Mouse (Mus musculus) cerebellum, adult 9-11 months (tissue): ENCODE measurements at regions not wholly inside any gene's neighbourhood (a gene's known extent, or its start where the extent isn't known, plus 50 kb on each side); places are given as distances from the start of the nearest gene placed in this dataset.
A peak's percentile ranks its signal among the peaks of the same experiment; 100 is the strongest.

Source experiments
- DNase-seq: peaks from one replicate; pipeline ENCODE4 v3.0.0; 2022

GRCm38 (mm10) chr1:51644399-51644798, 166.2 kb upstream of the Nabp1 start:
- peak; percentile 63 for DNase-seq

GRCm38 (mm10) chr1:51643640-51644039, 165.4 kb upstream of the Nabp1 start:
- no peak for DNase-seq

DNA sequence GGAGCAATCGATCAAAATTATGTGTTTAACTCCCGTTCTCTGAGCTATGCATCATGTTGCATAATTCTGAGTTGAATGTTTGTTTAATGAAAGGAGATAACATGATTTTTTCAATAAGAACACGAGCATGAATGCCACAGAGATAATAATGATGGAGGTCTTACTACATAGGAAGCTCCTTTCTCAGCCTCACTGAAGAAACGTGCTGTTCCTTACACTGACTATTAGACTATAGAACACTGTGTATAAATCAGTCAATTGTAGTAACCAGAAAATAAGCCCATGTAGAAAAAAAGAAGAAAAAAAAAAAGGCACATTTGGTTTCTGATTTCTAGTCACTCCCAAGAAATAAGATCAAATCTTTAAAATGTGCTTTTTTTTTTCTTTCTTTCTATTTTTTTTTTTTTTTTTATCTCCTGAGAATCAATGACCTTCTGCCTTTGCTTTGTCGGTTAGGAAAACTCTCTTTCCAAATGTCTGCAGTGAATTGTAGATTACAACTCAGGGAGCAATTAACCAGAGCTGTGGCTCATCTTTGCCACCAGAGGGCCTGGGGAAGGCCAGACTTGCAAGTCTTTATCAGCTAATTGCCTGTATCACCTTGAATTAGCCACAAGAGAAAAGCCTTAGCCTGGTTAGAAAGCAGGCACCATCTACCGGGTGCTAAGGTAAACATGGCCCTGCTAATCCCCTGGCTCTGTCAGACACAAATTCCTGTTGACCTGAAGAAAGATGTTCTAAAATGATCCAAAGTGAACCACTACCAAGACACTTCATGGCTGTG, 160.5 kb upstream of the Nabp1 start:
- no peak for DNase-seq

DNA sequence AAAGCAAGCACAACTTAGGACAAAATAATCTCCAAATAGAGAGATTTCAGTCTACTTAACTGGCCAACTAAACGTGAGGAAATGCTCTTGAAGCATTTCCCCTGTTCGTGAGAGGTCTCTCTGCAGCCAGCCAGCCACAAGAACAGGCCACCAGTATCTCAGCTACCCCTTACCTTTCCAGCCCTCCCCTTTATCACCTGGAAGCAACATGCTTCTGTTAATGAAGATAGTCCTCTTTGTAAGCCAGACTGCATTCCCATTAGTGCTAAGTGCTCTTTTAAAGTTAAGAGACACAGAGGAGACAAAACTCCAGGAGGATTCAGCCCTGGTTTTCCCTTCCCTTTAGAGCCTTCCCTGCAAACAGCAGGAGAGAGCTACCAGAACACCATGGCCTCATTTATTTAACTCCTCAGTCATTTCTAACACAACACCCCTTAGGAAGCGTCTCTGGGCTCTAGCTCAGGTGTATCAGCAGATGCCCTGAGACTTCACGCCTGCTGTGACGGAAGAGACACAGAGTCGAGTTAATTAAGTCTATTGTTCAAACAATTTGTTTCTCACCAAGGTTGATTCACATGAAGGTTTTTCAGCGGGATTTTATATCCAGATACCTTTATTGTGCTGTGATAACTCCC, 157.8 kb upstream of the Nabp1 start:
- DNase-seq, result peak; percentile 38

DNA sequence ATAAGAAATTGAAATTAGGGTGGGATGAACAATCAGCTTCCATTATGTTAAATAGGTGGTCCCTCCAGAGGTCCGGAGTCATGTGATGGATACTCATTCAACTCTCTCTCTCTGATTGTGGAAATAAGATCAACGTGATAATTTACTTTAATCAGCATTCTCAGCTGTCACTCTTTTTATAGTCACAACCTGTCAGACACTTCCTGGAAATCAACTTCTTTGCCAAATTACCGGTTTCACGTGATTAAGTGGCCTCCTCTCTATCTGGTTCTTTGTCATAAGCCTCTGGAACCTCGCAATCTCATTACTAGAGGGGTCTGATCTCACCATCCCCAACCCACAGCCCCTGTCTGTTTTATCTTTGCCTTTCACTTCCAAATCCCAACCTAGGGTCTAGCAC, 155.6 kb upstream of the Nabp1 start:
- no peak for DNase-seq

DNA sequence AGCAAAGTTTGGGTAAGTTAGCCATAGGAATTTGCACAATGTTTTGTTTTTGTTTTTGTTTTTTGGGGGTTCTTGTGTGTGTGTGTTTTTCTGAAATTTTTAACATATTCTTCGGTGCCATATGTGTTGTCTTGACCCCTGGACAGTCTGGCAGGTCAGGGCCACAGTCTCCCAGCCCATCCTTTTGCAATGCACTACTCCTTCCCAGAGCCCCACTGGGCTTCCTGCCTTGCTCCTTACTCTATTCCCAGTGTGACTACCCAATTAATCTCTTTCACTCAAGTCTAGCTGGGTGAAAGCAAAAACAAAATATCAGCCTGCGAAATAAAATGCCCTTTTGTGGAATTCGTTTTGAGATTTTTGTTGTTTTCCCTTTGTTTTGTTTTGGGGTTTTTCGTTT, 154.6 kb upstream of the Nabp1 start:
- no peak for DNase-seq

DNA sequence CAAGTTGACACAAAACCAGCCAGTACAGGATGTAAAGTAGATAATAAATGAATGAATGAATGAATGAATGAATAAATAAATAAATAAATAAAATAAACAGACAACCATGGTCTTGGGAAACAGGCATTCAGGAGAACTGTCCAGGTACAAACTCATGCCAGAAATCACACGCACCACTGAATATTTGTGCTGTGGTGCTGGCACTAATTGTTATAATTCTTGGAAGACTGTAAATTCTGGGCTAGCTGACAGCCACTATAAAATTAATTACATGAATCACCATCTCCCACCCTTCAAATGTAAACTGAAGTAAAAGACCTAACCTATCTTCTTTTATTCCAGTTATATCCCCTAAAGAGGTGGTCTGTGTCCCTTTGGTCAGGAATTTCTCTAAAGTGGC, 151.6 kb upstream of the Nabp1 start:
- no peak for DNase-seq

DNA sequence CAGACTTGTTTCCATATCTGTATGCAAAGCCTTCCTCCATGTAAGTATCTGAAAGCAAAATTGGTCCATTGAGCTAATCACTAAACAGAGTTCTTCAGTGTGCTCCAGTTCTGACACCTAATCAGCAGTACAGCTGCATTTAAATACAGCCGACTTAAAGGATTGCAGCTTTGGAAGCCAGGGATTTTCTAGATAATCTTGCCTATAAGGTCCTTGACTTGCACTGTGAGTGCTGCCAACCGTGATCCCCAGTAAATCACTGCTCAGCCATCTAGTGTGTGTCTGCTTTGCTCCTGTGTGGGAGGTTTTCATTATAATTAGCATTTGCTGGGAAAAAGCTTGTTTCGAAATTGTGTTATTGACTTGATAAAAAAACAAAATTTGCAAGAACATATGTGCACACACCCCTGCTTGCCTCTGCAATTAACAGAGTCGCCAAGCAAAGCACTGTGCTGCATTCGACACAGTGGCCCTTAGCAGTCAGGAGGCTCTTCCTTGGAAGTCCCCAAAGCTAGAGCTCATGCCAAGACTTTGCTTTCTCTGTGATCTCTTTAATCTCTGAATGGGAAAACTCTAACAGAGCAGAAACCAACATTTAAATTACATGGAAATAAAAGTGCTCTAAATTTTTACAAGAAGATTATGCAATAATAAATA, 150.0 kb upstream of the Nabp1 start:
- DNase-seq, result no peak

DNA sequence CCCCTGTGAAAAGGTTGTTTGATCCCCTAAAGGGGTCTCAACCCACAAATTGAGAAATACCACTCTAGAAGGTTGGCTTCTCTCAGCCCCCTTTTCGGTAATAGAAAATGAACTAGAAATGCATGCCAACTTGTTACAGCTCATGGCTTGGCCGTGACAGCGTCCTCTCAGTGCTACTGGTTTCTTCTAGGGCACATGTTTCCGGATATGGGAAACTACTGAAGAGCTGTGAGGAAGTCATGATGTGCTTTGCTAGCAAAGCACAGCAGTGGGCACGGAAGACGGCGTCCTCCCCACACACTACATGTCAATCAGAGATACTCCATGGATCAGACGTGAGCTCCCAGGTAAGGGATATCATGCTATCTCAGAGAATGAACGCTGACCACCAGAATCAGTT, 148.1 kb upstream of the Nabp1 start:
- no peak for DNase-seq

GRCm38 (mm10) chr1:51625079-51625478, 146.9 kb upstream of the Nabp1 start:
- DNase-seq, result no peak

DNA sequence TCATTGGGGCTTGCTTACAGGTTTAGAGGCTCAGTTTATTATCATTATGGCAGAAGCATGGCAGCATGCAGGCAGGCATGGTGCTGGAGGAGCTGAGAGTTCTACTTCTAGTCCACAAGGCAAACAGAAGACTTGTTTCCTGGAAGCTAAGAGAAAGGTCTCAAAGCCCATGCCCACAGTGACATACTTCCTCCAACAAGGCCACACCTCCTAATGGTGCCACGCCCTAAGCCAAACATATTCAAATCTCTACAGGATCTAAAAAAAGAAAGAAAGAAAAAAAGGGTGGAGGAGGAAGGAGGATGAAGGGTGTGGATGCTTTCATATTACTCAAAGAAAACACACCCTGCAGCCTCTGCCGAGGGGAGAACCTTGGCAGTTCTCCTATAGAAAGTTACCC, 146.3 kb upstream of the Nabp1 start:
- no peak for DNase-seq

DNA sequence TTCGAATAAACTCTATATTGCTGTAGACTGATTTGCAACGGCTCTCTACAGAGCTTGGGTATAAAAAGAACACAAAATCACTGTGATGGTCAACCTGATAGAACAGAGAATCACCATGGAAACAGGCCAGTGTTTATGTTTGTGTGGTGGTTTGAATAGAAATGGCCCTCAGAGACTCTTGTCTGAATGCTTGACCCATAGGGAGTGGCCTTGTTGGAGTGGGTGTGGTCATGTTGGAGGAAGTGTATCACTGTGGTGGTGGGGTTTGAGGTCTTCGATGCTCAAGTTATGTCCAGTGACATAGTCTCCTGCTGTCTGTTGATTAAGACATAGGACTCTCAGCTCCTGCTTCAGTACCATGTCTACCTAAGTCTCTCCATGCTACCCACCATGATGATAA, 144.8 kb upstream of the Nabp1 start:
- DNase-seq, result no peak

GRCm38 (mm10) chr1:51622181-51622862, 144.1 kb upstream of the Nabp1 start:
- DNase-seq, result no peak

DNA sequence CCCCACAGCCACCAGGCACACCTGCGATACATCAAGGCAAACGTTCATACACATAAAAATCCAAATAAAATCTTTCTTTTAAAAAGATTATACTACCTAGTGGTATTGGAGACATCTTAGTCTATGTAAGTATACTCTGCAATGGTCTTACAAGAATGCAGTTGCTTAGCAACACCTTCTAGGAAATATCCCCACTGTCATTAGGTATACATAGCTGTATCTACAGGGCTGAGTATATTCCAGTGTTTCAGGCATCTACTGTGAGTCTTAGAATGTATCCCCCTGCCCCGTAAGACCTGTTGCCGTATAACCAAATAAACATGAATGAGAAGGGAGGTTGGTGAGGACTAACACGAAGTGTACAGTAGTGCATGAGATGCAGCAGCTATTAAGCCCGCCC, 142.8 kb upstream of the Nabp1 start:
- no peak for DNase-seq

- DNase-seq, result peak; percentile 56
Measured at GRCm38 (mm10) chr1:51617502-51618251, 139.5 kb upstream of the Nabp1 start.

- DNase-seq, result peak; percentile 55
Measured at GRCm38 (mm10) chr1:51616091-51616490, 137.9 kb upstream of the Nabp1 start.

GRCm38 (mm10) chr1:51615523-51615922, 137.3 kb upstream of the Nabp1 start:
- peak; percentile 65 for DNase-seq

DNA sequence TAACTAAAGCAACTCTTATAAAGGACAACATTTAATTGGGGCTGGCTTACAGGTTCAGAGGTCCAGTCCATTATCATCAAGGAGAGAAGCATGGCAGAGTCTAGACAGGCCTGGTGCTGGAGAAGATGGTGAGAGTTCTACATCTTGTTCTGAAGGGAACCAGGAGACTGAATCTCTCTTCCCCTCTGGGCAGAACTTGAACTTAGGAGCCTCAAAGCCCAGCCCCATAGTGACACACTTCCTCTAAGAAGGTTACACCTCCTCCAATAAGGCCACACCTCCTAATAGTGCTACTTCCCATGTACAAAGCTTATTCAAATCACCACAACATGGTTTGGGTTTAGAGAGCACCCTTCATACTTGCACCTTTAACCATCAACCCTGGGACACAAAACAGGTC, 136.5 kb upstream of the Nabp1 start:
- no peak for DNase-seq

GRCm38 (mm10) chr1:51609295-51609694, 131.1 kb upstream of the Nabp1 start:
- DNase-seq, result no peak

DNA sequence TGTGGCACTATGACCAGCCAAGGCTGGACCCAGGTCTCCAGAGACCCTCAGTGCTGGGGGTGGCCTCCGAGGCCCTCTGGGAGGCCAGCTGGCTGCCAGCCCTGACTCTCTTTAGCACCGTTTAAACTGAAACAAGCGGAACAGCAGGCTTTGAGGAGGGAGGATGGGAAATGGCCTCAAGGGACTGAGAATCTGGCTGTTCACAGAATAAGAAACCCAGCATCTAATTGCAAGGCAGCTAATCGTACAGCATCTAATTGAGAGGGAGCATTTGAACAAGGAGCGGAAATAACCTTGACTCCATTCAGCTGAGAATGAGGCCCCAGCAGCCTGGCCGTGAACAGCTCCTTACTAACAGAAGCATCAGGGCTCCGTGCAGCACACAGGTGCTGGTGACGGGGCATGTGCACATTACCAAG, 129.2 kb upstream of the Nabp1 start:
- DNase-seq, result no peak

GRCm38 (mm10) chr1:51602071-51602470, 123.8 kb upstream of the Nabp1 start:
- no peak for DNase-seq

GRCm38 (mm10) chr1:51600425-51600824, 122.2 kb upstream of the Nabp1 start:
- no peak for DNase-seq
